Mouse (Mus musculus) cerebellum, postnatal 4 days (tissue): Measurements from ENCODE around the gene Pitx1.

Experiments
- DNase-seq, 2 experiments: peaks; one replicate each; pipeline ENCODE4 v3.0.0; 2022; ENCODE audit warnings: low spot score in 2 of 2, mixed read lengths in 1 of 2

Gene Pitx1

GRCm38 (mm10) chr13:55830833-55831721 is 4.9 kb downstream of the Pitx1 start:
- DNase-seq: no peak

GRCm38 (mm10) chr13:55830081-55830832 is 5.7 kb downstream of the Pitx1 start:
- DNase-seq: no peak

GRCm38 (mm10) chr13:55829018-55829655 is 6.9 kb downstream of the Pitx1 start:
- no peak for DNase-seq

GRCm38 (mm10) chr13:55828141-55829017 is 7.6 kb downstream of the Pitx1 start:
- no peak for DNase-seq

GRCm38 (mm10) chr13:55827679-55828140 is 8.3 kb downstream of the Pitx1 start:
- no peak for DNase-seq

- no peak for DNase-seq
Observed at GRCm38 (mm10) chr13:55826796-55827678, 9.0 kb downstream of the Pitx1 start.

GRCm38 (mm10) chr13:55826008-55826671 is 9.9 kb downstream of the Pitx1 start:
- peak in 1 of 2 experiments; percentile 38 for DNase-seq

GRCm38 (mm10) chr13:55825245-55825681 is 10.7 kb downstream of the Pitx1 start:
- DNase-seq: peak in 1 of 2 experiments; percentile 30

- DNase-seq: no peak
Observed at GRCm38 (mm10) chr13:55824151-55824945, 11.6 kb downstream of the Pitx1 start.

GRCm38 (mm10) chr13:55822499-55822898 is 13.5 kb downstream of the Pitx1 start:
- DNase-seq: no peak

GRCm38 (mm10) chr13:55814834-55815233 is 21.2 kb downstream of the Pitx1 start:
- no peak for DNase-seq

- DNase-seq: no peak
Observed at GRCm38 (mm10) chr13:55813490-55814016, 22.4 kb downstream of the Pitx1 start.

GRCm38 (mm10) chr13:55810947-55811346 is 25.0 kb downstream of the Pitx1 start:
- no peak for DNase-seq

GRCm38 (mm10) chr13:55809707-55810106 is 26.3 kb downstream of the Pitx1 start:
- no peak for DNase-seq

GRCm38 (mm10) chr13:55809041-55809623 is 26.9 kb downstream of the Pitx1 start:
- DNase-seq: no peak

GRCm38 (mm10) chr13:55803973-55804372 is 32.0 kb downstream of the Pitx1 start:
- DNase-seq: no peak

GRCm38 (mm10) chr13:55801246-55801645 is 34.7 kb downstream of the Pitx1 start:
- no peak for DNase-seq

- DNase-seq: no peak
Observed at GRCm38 (mm10) chr13:55786120-55786519, 49.9 kb downstream of the Pitx1 start.
